Mouse (Mus musculus) brain, embryonic 14.5 days (tissue): ENCODE results near the gene Baiap2l1. TPM values are rescaled to one million over a fixed set of nuclear protein-coding genes. Genes with fewer than 3 reads are reported as not detected.
"Not testable (repeated sequence)": the region's sequence is repeated elsewhere in the genome, so short reads cannot be mapped to it uniquely, and the experiment has no call there.

ENCODE experiments used
- DNase-seq: peaks from one replicate; pipeline ENCODE4 v3.0.0-alpha.2; 2011; ENCODE audit warnings: low read depth
- CTCF ChIP-seq: fragments of 200-500 bp; IDR thresholded peaks from 2 replicates; pipeline ENCODE4 v1.5.1; 2012; ENCODE audit warnings: inconsistent platforms, mild to moderate bottlenecking, moderate library complexity, borderline replicate concordance; ENCODE audit not compliant: insufficient read depth, insufficient read length; ENCODE audit errors: extremely low read depth
- POLR2A ChIP-seq: fragments of 200-500 bp; IDR thresholded peaks from 2 replicates; pipeline ENCODE4 v1.6.1; 2012; ENCODE audit warnings: mild to moderate bottlenecking, inconsistent platforms, borderline replicate concordance; ENCODE audit not compliant: poor library complexity, insufficient read depth, insufficient read length, severe bottlenecking; ENCODE audit errors: extremely low read depth
- polyA plus RNA-seq: library from polyadenylated mRNA; depleted of rRNA; stranded (reverse); fragments of >200 nt; gene quantifications from 2 replicates; pipeline ENCODE4 v1.2.3, GENCODE M21; 2012

Gene Baiap2l1
- polyA plus RNA-seq, 1 experiment: 0.89 TPM

GRCm38 (mm10) chr5:144344592-144344991, 13.3 kb downstream of the Baiap2l1 start:
- TF ChIP-seq POLR2A (no peak), CTCF (no peak)
- no peak for DNase-seq

- no peak for DNase-seq
- TF ChIP-seq CTCF (no peak), POLR2A (no peak)
These were observed 16.8 kb downstream of the Baiap2l1 start for GRCm38 (mm10) chr5:144341085-144341484.

GRCm38 (mm10) chr5:144338787-144339186, 19.1 kb downstream of the Baiap2l1 start:
- TF ChIP-seq CTCF (no peak), POLR2A (no peak)
- no peak for DNase-seq

- not testable (repeated sequence) for DNase-seq
These were observed 22.6 kb downstream of the Baiap2l1 start for GRCm38 (mm10) chr5:144335357-144335756.

- no peak for TF ChIP-seq CTCF
- TF ChIP-seq POLR2A: no peak
- DNase-seq: no peak
These were observed 23.9 kb downstream of the Baiap2l1 start for GRCm38 (mm10) chr5:144334010-144334409.

GRCm38 (mm10) chr5:144322717-144323116, 35.2 kb downstream of the Baiap2l1 start:
- TF ChIP-seq POLR2A (no peak), CTCF (no peak)
- no peak for DNase-seq

- DNase-seq: no peak
- TF ChIP-seq POLR2A (no peak), CTCF (no peak)
These were observed 36.2 kb downstream of the Baiap2l1 start for GRCm38 (mm10) chr5:144321681-144322080.

- no peak for DNase-seq
- no peak for TF ChIP-seq POLR2A
- no peak for TF ChIP-seq CTCF
These were observed 39.6 kb downstream of the Baiap2l1 start for GRCm38 (mm10) chr5:144318286-144318685.

- TF ChIP-seq CTCF: no peak
- TF ChIP-seq POLR2A: no peak
- DNase-seq: no peak
These were observed 40.5 kb downstream of the Baiap2l1 start for GRCm38 (mm10) chr5:144317426-144317825.

GRCm38 (mm10) chr5:144316442-144316841, 41.5 kb downstream of the Baiap2l1 start:
- TF ChIP-seq CTCF: no peak
- no peak for TF ChIP-seq POLR2A

GRCm38 (mm10) chr5:144314731-144315494, 43.0 kb downstream of the Baiap2l1 start:
- no peak for TF ChIP-seq POLR2A
- TF ChIP-seq CTCF: no peak
- no peak for DNase-seq

More at GRCm38 (mm10) chr5:144316442-144316841, 41.5 kb downstream of the Baiap2l1 start:
- no peak for DNase-seq

GRCm38 (mm10) chr5:144313335-144313734, 44.6 kb downstream of the Baiap2l1 start:
- DNase-seq: no peak
- TF ChIP-seq CTCF (no peak), POLR2A (no peak)
